Mouse (Mus musculus) heart, postnatal 0 days (tissue): ENCODE measurements around the gene Foxc2.

Experiments
- CTCF ChIP-seq: IDR thresholded peaks from 2 replicates; pipeline ENCODE4 v1.5.1; 2016; ENCODE audit warnings: antibody characterized with exemption, control low read depth, low read depth
- EP300 ChIP-seq: IDR thresholded peaks from 2 replicates; pipeline ENCODE4 v1.6.1; 2016; ENCODE audit warnings: antibody characterized with exemption, low read depth

GRCm38 (mm10) chr8:121092627-121093026 is 23.3 kb upstream of the Foxc2 start:
- TF ChIP-seq CTCF = peak; percentile 92
- no peak for TF ChIP-seq EP300
